Mouse (Mus musculus) embryonic facial prominence, embryonic 10.5 days (tissue): ENCODE data around the gene Ddx23. TPM values are rescaled to one million over a fixed set of nuclear protein-coding genes. Genes with fewer than 3 reads are reported as not detected.

Source experiments
- polyA plus RNA-seq: library from polyadenylated mRNA; unstranded; fragments of >200 nt; fragmentation: Nextera tagmentation; extraction: Ambion mirVana; gene quantifications from 2 replicates; pipeline ENCODE4 v1.2.1, GENCODE M21; 2016

The Ddx23 gene
- polyA plus RNA-seq, 1 experiment from 2014 or later, result 31.2 TPM

Other genes starting within 250 kb of the Ddx23 start
- not detected in 2 replicates for gene Olfr282, start 231.7 kb downstream of the Ddx23 start, polyA plus RNA-seq
- gene Olfr281, start 210.3 kb downstream of the Ddx23 start, polyA plus RNA-seq, result not detected in 2 replicates
- gene OR5BS1P, start 193.0 kb downstream of the Ddx23 start, polyA plus RNA-seq, result not detected in 2 replicates
- 0.20 and 0.26 TPM in 2 replicates for gene Lalba, start 180.2 kb downstream of the Ddx23 start, polyA plus RNA-seq
- gene Olfr279, start 170.5 kb downstream of the Ddx23 start, polyA plus RNA-seq, result not detected in 2 replicates
- gene Kansl2, start 128.6 kb downstream of the Ddx23 start, polyA plus RNA-seq, result 151 and 152 TPM in 2 replicates
- gene Ccnt1, start 92.0 kb downstream of the Ddx23 start, polyA plus RNA-seq, result 64.5 and 64.6 TPM in 2 replicates
- gene 4930415O20Rik, start 91.9 kb downstream of the Ddx23 start, polyA plus RNA-seq, result 0.39 TPM in 1 of 2 replicates, not detected in the other
- gene Adcy6, start 52.8 kb downstream of the Ddx23 start, polyA plus RNA-seq, result 11.6 and 14.0 TPM in 2 replicates
- gene Cacnb3, start 32.1 kb downstream of the Ddx23 start, polyA plus RNA-seq, result 32.3 and 37.0 TPM in 2 replicates
- gene Rnd1, start 14.6 kb upstream of the Ddx23 start, polyA plus RNA-seq, result 0.88 and 1.5 TPM in 2 replicates
- 0.60 and 0.80 TPM in 2 replicates for gene Ccdc65, start 45.3 kb upstream of the Ddx23 start, polyA plus RNA-seq
- gene Fkbp11, start 65.3 kb upstream of the Ddx23 start, polyA plus RNA-seq, result 23.2 and 26.3 TPM in 2 replicates
- gene Arf3, start 100.3 kb upstream of the Ddx23 start, polyA plus RNA-seq, result 41.6 and 43.1 TPM in 2 replicates
- gene Wnt10b, start 115.3 kb upstream of the Ddx23 start, polyA plus RNA-seq, result 0.34 and 0.40 TPM in 2 replicates
- gene Wnt1, start 127.0 kb upstream of the Ddx23 start, polyA plus RNA-seq, result 1.0 and 1.5 TPM in 2 replicates
- gene Ddn, start 146.6 kb upstream of the Ddx23 start, polyA plus RNA-seq, result not detected in 2 replicates
- 83.5 and 85.3 TPM in 2 replicates for gene Prkag1, start 168.6 kb upstream of the Ddx23 start, polyA plus RNA-seq
- 12.1 and 12.7 TPM in 2 replicates for gene Kmt2d, start 208.3 kb upstream of the Ddx23 start, polyA plus RNA-seq
- 29.2 and 29.5 TPM in 2 replicates for gene Rhebl1, start 231.6 kb upstream of the Ddx23 start, polyA plus RNA-seq
- 0.31 and 0.34 TPM in 2 replicates for gene Dhh, start 235.6 kb upstream of the Ddx23 start, polyA plus RNA-seq